Mouse (Mus musculus): ENCODE measurements at regions not wholly inside any gene's neighbourhood (a gene's known extent, or its start where the extent isn't known, plus 50 kb on each side); places are given as distances from the start of the nearest gene placed in this dataset.

GRCm38 (mm10) chr2:117838387-117838786 lies 273.3 kb upstream of the Thbs1 start:
- TF ChIP-seq CTCF (IDR thresholded peaks at IDR 0.05; ENCODE audit: extremely low read depth, insufficient read depth, insufficient read length, insufficient replicate concordance) (no peak), POLR2A (IDR thresholded peaks at IDR 0.05; ENCODE audit: low read depth, low read length) (no peak)

Data from spleen, adult 2 months (tissue).